Mouse (Mus musculus) hindbrain, embryonic 12.5 days (tissue): ENCODE data around the gene Mlana. TPM values are rescaled to one million over a fixed set of nuclear protein-coding genes. Genes with fewer than 3 reads are reported as not detected.

ENCODE experiments used
- ATAC-seq: fragments of 200-750 bp; cut with Nextera tagmentation; 2 replicates; pipeline ENCODE4 v1.8.0; 2017; ENCODE audit warnings: moderate TSS enrichment; ENCODE audit not compliant: low FRiP score
- H3K27ac ChIP-seq: fragments of 300-500 bp; sonication (generic); 2 replicates; pipeline ENCODE4 v1.5.1; 2016; ENCODE audit warnings: mild to moderate bottlenecking
- H3K27me3 ChIP-seq: fragments of 300-500 bp; sonication (generic); 2 replicates; pipeline ENCODE4 v1.6.1; 2016; ENCODE audit warnings: mild to moderate bottlenecking
- H3K36me3 ChIP-seq: fragments of 300-500 bp; sonication (generic); 2 replicates; pipeline ENCODE4 v1.6.1; 2016; ENCODE audit warnings: mild to moderate bottlenecking
- H3K4me1 ChIP-seq: fragments of 300-500 bp; sonication (generic); 2 replicates; pipeline ENCODE4 v1.6.1; 2016
- H3K4me2 ChIP-seq: fragments of 300-500 bp; sonication (generic); replicated peaks from 2 replicates; pipeline ENCODE4 v1.6.1; 2016; ENCODE audit warnings: mild to moderate bottlenecking
- H3K4me3 ChIP-seq: fragments of 300-500 bp; sonication (generic); 2 replicates; pipeline ENCODE4 v1.5.1; 2016; ENCODE audit warnings: mild to moderate bottlenecking
- H3K9ac ChIP-seq: fragments of 300-500 bp; sonication (generic); 2 replicates; pipeline ENCODE4 v1.6.1; 2016; ENCODE audit warnings: mild to moderate bottlenecking, moderate library complexity
- H3K9me3 ChIP-seq: fragments of 300-500 bp; sonication (generic); replicated peaks from 2 replicates; pipeline ENCODE4 v1.6.1; 2016; ENCODE audit warnings: mild to moderate bottlenecking
- WGBS: fragments of 180-500 bp; shearing (Covaris S2); methylation state at CpG from one replicate; pipeline ENCODE4 v1.1.7; 2016; 5-methylcytosine and 5-hydroxymethylcytosine counted together
- polyA plus RNA-seq: library from polyadenylated mRNA; unstranded; fragments of >200 nt; fragmentation: Nextera tagmentation; extraction: Ambion mirVana; gene quantifications from 2 replicates; pipeline ENCODE4 v1.2.1, GENCODE M21; 2016

The Mlana gene
- polyA plus RNA-seq, 1 experiment from 2014 or later, result not detected

- no peak for ATAC-seq
- Histone ChIP-seq H3K36me3 (peaks cover 25% of the 10 kb centered on the region), H3K9ac (no peak overlapping the region), H3K27ac (no peak overlapping the region), H3K9me3 (no peaks in the 10 kb centered on the region), H3K4me1 (0 out of 2 replicates have a peak, but pooled peaks cover 2% of the 10 kb centered on the region), H3K27me3 (no peaks in the 10 kb centered on the region), H3K4me2 (no peak overlapping the region), H3K4me3 (no peak overlapping the region)
- WGBS, result 87% methylated on average over 4 of the region's 4 CpGs
Measured at GRCm38 (mm10) chr19:29713451-29713850, 15.8 kb downstream of the Mlana start.

DNA sequence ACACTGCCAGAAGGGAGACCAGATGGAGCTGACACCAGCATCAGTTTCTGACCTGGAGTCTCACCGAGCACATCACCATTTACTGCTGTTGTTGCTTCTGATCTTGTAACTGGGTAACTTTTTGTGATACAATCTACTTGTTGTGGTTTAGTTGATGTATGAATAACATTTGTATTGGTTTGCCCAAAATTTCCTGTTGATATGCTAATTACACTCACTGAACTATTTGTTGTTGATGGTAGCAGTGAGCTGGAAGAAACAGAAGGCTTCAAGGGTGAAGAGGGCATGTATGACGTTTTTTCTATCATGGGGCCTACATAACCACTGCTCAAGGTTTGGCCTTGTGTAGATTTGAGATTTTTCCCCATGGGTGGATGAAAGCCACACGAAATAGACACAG lies 20.2 kb downstream of the Mlana start:
- H3K9me3 ChIP-seq, result no peaks in the 10 kb centered on the region
- H3K36me3 ChIP-seq, result peaks cover 41% of the 10 kb centered on the region
- no peak overlapping the region for H3K4me2 ChIP-seq
- no peaks in the 10 kb centered on the region for H3K27me3 ChIP-seq
- no peaks in the 10 kb centered on the region for H3K4me1 ChIP-seq
- 87% methylated on average over 3 of the region's 3 CpGs for WGBS
- no peak overlapping the region for H3K4me3 ChIP-seq
- ATAC-seq, result no peak
- H3K9ac ChIP-seq, result no peak overlapping the region
- H3K27ac ChIP-seq, result no peak overlapping the region

DNA sequence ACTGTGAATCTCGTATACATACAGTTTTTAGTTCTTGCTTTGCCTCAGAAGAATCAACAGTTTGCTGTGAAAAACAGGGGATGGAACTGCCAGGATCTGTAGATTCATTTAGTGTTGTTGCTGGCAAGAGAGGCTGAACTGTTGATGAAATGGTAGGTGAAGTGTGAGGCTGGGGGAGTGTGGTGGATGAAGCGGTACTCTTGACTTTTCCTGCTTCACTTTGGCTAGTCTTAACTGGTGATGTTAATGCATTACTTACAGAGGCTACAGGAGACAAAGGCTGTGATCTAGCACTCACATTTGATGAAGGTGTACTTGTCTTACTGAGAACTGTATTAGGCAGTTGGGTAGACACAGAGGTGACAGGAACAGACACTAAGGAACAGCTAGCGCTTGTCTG lies 20.9 kb downstream of the Mlana start:
- Histone ChIP-seq H3K27ac (no peak overlapping the region), H3K9ac (no peak overlapping the region), H3K4me1 (no peaks in the 10 kb centered on the region), H3K4me2 (no peak overlapping the region), H3K36me3 (peaks cover 41% of the 10 kb centered on the region), H3K27me3 (no peaks in the 10 kb centered on the region), H3K4me3 (no peak overlapping the region), H3K9me3 (no peaks in the 10 kb centered on the region)
- no peak for ATAC-seq
- WGBS, result 95% methylated on average over 3 of the region's 3 CpGs

GRCm38 (mm10) chr19:29735421-29735820 lies 37.8 kb downstream of the Mlana start:
- Histone ChIP-seq H3K27me3 (no peaks in the 10 kb centered on the region), H3K9me3 (no peaks in the 10 kb centered on the region), H3K4me2 (no peak overlapping the region), H3K27ac (no peak overlapping the region), H3K9ac (no peak overlapping the region), H3K4me1 (no peaks in the 10 kb centered on the region), H3K4me3 (no peak overlapping the region), H3K36me3 (no peaks in the 10 kb centered on the region)
- WGBS, result 88% methylated on average over 3 of the region's 3 CpGs
- ATAC-seq, result no peak

DNA sequence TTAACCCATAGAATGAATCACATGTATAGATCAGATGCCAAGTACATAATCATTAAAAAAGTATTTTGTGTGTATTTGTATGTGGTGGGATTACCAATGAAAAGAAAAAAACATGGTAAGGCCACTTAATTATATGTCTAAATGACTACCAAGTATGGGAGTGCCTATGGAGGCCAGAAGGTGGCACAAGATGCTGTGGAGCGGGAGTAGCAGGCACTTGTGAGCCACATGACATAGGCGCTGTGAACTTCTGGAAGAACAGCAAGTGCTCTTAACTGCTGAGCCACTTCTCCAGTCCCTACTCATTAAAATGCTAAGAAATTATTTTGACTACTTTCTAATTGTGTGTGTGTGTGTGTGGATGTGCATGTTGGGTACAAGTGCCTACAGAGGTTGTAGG lies 42.0 kb downstream of the Mlana start:
- Histone ChIP-seq H3K36me3 (no peaks in the 10 kb centered on the region), H3K27ac (no peak overlapping the region), H3K4me3 (no peak overlapping the region), H3K4me1 (no peaks in the 10 kb centered on the region), H3K9me3 (no peaks in the 10 kb centered on the region), H3K27me3 (no peaks in the 10 kb centered on the region), H3K4me2 (no peak overlapping the region), H3K9ac (no peak overlapping the region)
- 84% methylated on average over 2 of the region's 2 CpGs for WGBS
- ATAC-seq, result no peak

- 100% methylated on average over 1 of the region's 1 CpGs for WGBS
- no peak overlapping the region for H3K9ac ChIP-seq
- no peak for ATAC-seq
- no peaks in the 10 kb centered on the region for H3K27me3 ChIP-seq
- H3K4me2 ChIP-seq, result no peak overlapping the region
- no peaks in the 10 kb centered on the region for H3K36me3 ChIP-seq
- H3K4me3 ChIP-seq, result no peak overlapping the region
- no peaks in the 10 kb centered on the region for H3K4me1 ChIP-seq
- H3K9me3 ChIP-seq, result no peaks in the 10 kb centered on the region
- no peak overlapping the region for H3K27ac ChIP-seq
Measured at GRCm38 (mm10) chr19:29740661-29741060, 43.0 kb downstream of the Mlana start.

GRCm38 (mm10) chr19:29743531-29743930 lies 45.9 kb downstream of the Mlana start:
- 92% methylated on average over 5 of the region's 5 CpGs for WGBS
- no peak overlapping the region for H3K4me3 ChIP-seq
- no peak for ATAC-seq
- no peaks in the 10 kb centered on the region for H3K27me3 ChIP-seq
- H3K4me1 ChIP-seq, result no peaks in the 10 kb centered on the region
- no peak overlapping the region for H3K27ac ChIP-seq
- no peaks in the 10 kb centered on the region for H3K9me3 ChIP-seq
- no peak overlapping the region for H3K9ac ChIP-seq
- no peak overlapping the region for H3K4me2 ChIP-seq
- no peaks in the 10 kb centered on the region for H3K36me3 ChIP-seq

DNA sequence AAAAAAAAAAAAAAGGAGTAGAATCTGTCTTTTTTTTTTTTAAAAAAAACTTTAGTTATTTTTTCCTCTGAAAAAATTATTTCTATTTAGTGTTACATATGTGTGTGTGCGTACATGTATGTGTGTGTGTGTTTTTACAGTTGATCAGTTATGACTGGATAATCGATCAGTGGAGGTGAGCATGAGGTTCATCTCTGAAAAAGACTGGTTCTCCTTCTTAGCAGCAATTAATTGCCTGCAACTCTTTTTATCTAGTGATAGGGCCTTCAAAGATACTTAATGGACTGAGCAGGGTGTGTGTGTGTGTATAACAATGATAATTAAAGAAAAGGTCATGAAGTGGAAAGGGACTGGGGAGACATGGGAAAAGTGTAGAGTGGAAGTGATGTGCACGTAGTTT lies 53.4 kb downstream of the Mlana start:
- H3K4me1 ChIP-seq, result no peaks in the 10 kb centered on the region
- ATAC-seq, result no peak
- no peak overlapping the region for H3K9ac ChIP-seq
- H3K9me3 ChIP-seq, result no peaks in the 10 kb centered on the region
- WGBS, result 90% methylated on average over 3 of the region's 3 CpGs
- H3K36me3 ChIP-seq, result peaks cover 4% of the 10 kb centered on the region; the same call in 1 of the 2 replicates
- H3K4me3 ChIP-seq, result no peak overlapping the region
- no peaks in the 10 kb centered on the region for H3K27me3 ChIP-seq
- no peak overlapping the region for H3K27ac ChIP-seq
- H3K4me2 ChIP-seq, result no peak overlapping the region

- WGBS, result 91% methylated on average over 2 of the region's 2 CpGs
- ATAC-seq, result no peak
- H3K9ac ChIP-seq, result no peak overlapping the region
Measured at GRCm38 (mm10) chr19:29753939-29754338, 56.3 kb downstream of the Mlana start.

More at GRCm38 (mm10) chr19:29753939-29754338, 56.3 kb downstream of the Mlana start:
- H3K27me3 ChIP-seq, result no peaks in the 10 kb centered on the region
- no peak overlapping the region for H3K4me2 ChIP-seq
- peaks cover 4% of the 10 kb centered on the region; the same call in 1 of the 2 replicates for H3K36me3 ChIP-seq
- no peaks in the 10 kb centered on the region for H3K4me1 ChIP-seq
- H3K4me3 ChIP-seq, result no peak overlapping the region
- H3K27ac ChIP-seq, result no peak overlapping the region
- no peaks in the 10 kb centered on the region for H3K9me3 ChIP-seq

Other genes with a start within 250 kb of the Mlana start
- gene Ric1, start 175.5 kb upstream of the Mlana start, polyA plus RNA-seq, result 17.5 and 20.1 TPM in 2 replicates
- 17.6 and 18.5 TPM in 2 replicates for gene Ermp1, start 49.4 kb upstream of the Mlana start, polyA plus RNA-seq
- gene 9930021J03Rik, start 108.2 kb downstream of the Mlana start, polyA plus RNA-seq, result 8.3 and 8.8 TPM in 2 replicates
- gene Ranbp6, start 115.2 kb downstream of the Mlana start, polyA plus RNA-seq, result 41.8 and 45.9 TPM in 2 replicates
- 1.7 and 1.8 TPM in 2 replicates for gene Il33, start 227.3 kb downstream of the Mlana start, polyA plus RNA-seq